9 mouse cellular contexts compared by ENCODE assay signal in genomic region chr4:62454995-62455394, GRCm38 (mm10). TPM values are rescaled to one million over a fixed set of nuclear protein-coding genes. Genes with fewer than 3 reads are reported as not detected.
DNase-seq lines count a peak whose midpoint lies in the region; ATAC-seq and TF ChIP-seq lines count a peak whose summit lies in the region.
"Had no signal": no experiment of that assay in that cellular context is flagged by ENCODE, and none has a peak within 500 bp of the region (broad histone marks: within the 10 kb centered on the region; RNA-seq: fewer than 3 reads in every experiment).

No protein-coding gene starts in this region.

- TF ChIP-seq CTCF in forebrain, postnatal 0 days (IDR thresholded peaks at IDR 0.05; ENCODE audit: low read depth): peak; percentile 62
- peak; percentile 66 for TF ChIP-seq CTCF in liver, postnatal 0 days (IDR thresholded peaks at IDR 0.05; ENCODE audit: low read depth)
- TF ChIP-seq CTCF in stomach, postnatal 0 days (IDR thresholded peaks at IDR 0.05; ENCODE audit: low read depth): peak; percentile 78

- no peak overlapping the region for H3K9ac ChIP-seq in forebrain, postnatal 0 days
- no peak overlapping the region for H3K9ac ChIP-seq in forebrain, embryonic 12.5 days
- H3K9ac ChIP-seq in hindbrain, embryonic 14.5 days: no peak overlapping the region
- H3K9ac ChIP-seq in liver, postnatal 0 days (replicated peaks): no peak overlapping the region
- no peak overlapping the region for H3K9ac ChIP-seq in stomach, postnatal 0 days (ENCODE audit: low read length)

- H3K27me3 ChIP-seq in forebrain, postnatal 0 days (ENCODE audit: insufficient read depth, low read length): no peaks in the 10 kb centered on the region
- H3K27me3 ChIP-seq in forebrain, embryonic 12.5 days: no peaks in the 10 kb centered on the region
- no peaks in the 10 kb centered on the region for H3K27me3 ChIP-seq in hindbrain, embryonic 14.5 days (ENCODE audit: control insufficient read depth, insufficient read depth, low read length)
- H3K27me3 ChIP-seq in liver, postnatal 0 days (ENCODE audit: insufficient read depth, low read length): no peaks in the 10 kb centered on the region
- H3K27me3 ChIP-seq in stomach, postnatal 0 days (ENCODE audit: control insufficient read depth, insufficient read depth, low read length): no peaks in the 10 kb centered on the region

- peaks cover 6% of the 10 kb centered on the region; the same call in 1 of the 2 replicates for H3K36me3 ChIP-seq in forebrain, postnatal 0 days (ENCODE audit: insufficient read depth)
- H3K36me3 ChIP-seq in forebrain, embryonic 12.5 days (replicated peaks): peaks cover 5% of the 10 kb centered on the region
- H3K36me3 ChIP-seq in hindbrain, embryonic 14.5 days (replicated peaks; ENCODE audit: control insufficient read depth, insufficient read depth): 0 out of 2 replicates have a peak, but pooled peaks cover 6% of the 10 kb centered on the region
- H3K36me3 ChIP-seq in liver, postnatal 0 days (replicated peaks; ENCODE audit: insufficient read depth, low read length): no peaks in the 10 kb centered on the region
- H3K36me3 ChIP-seq in stomach, postnatal 0 days (ENCODE audit: control insufficient read depth, insufficient read depth, low read length): no peaks in the 10 kb centered on the region

- no peaks in the 10 kb centered on the region for H3K4me1 ChIP-seq in forebrain, postnatal 0 days (ENCODE audit: insufficient read depth)
- H3K4me1 ChIP-seq in forebrain, embryonic 12.5 days: no peaks in the 10 kb centered on the region
- no peaks in the 10 kb centered on the region for H3K4me1 ChIP-seq in hindbrain, embryonic 14.5 days (replicated peaks; ENCODE audit: control insufficient read depth, insufficient read depth, low read length)
- no peaks in the 10 kb centered on the region for H3K4me1 ChIP-seq in liver, postnatal 0 days (ENCODE audit: insufficient read depth)
- no peaks in the 10 kb centered on the region for H3K4me1 ChIP-seq in stomach, postnatal 0 days (replicated peaks; ENCODE audit: control insufficient read depth, insufficient read depth)

- TF ChIP-seq EP300 in liver, postnatal 0 days (IDR thresholded peaks at IDR 0.05; ENCODE audit: low read depth): no peak
- TF ChIP-seq EP300 in stomach, postnatal 0 days (optimal IDR thresholded peaks at IDR 0.05): no peak

- ATAC-seq in forebrain, postnatal 0 days: 0 out of 2 replicates have a peak, but pooled peaks have one; percentile 16
- no peak for ATAC-seq in forebrain, embryonic 12.5 days (ENCODE audit: low FRiP score)
- ATAC-seq in hindbrain, embryonic 14.5 days (ENCODE audit: low FRiP score): peak; percentile 55; the same call in 1 of the 2 replicates
- no peak for ATAC-seq in liver, postnatal 0 days
- peak; percentile 47; the same call in 1 of the 2 replicates for ATAC-seq in stomach, postnatal 0 days (ENCODE audit: low FRiP score, low TSS enrichment)

- no peaks in the 10 kb centered on the region for H3K9me3 ChIP-seq in forebrain, postnatal 0 days (ENCODE audit: low read length)
- H3K9me3 ChIP-seq in forebrain, embryonic 12.5 days: no peaks in the 10 kb centered on the region
- H3K9me3 ChIP-seq in hindbrain, embryonic 14.5 days (ENCODE audit: control insufficient read depth, low read length): no peaks in the 10 kb centered on the region
- H3K9me3 ChIP-seq in liver, postnatal 0 days (ENCODE audit: low read length): no peaks in the 10 kb centered on the region
- H3K9me3 ChIP-seq in stomach, postnatal 0 days (ENCODE audit: control insufficient read depth, low read length): no peaks in the 10 kb centered on the region

- no peak overlapping the region for H3K27ac ChIP-seq in forebrain, postnatal 0 days (ENCODE audit: low read depth, low read length)
- H3K27ac ChIP-seq in forebrain, embryonic 12.5 days: no peak overlapping the region
- H3K27ac ChIP-seq in hindbrain, embryonic 14.5 days: no peak overlapping the region
- no peak overlapping the region for H3K27ac ChIP-seq in liver, postnatal 0 days (ENCODE audit: low read depth)
- no peak overlapping the region for H3K27ac ChIP-seq in stomach, postnatal 0 days (replicated peaks)

- peak; percentile 56 for DNase-seq in forebrain, postnatal 0 days
- DNase-seq in right cerebral cortex, adult 2 months (ENCODE audit: low spot score in 2 of 2): peak; percentile 44 to 50
- no peak for DNase-seq in right cerebral cortex, adult 18-20 months
- DNase-seq in cerebellum, adult 18-20 months: peak; percentile 41 to 48
- peak; percentile 45 for DNase-seq in hindbrain, embryonic 14.5 days (ENCODE audit: low spot score)
- DNase-seq in liver, postnatal 0 days: peak; percentile 52
- peak; percentile 55 for DNase-seq in stomach, postnatal 0 days (ENCODE audit: low spot score)

- no peak overlapping the region for H3K4me2 ChIP-seq in forebrain, postnatal 0 days (ENCODE audit: low read depth)
- H3K4me2 ChIP-seq in forebrain, embryonic 12.5 days: no peak overlapping the region
- no peak overlapping the region for H3K4me2 ChIP-seq in hindbrain, embryonic 14.5 days (replicated peaks)
- no peak overlapping the region for H3K4me2 ChIP-seq in liver, postnatal 0 days (ENCODE audit: low read depth, low read length)
- H3K4me2 ChIP-seq in stomach, postnatal 0 days (replicated peaks; ENCODE audit: low read depth): no peak overlapping the region

- H3K4me3 ChIP-seq in forebrain, postnatal 0 days (ENCODE audit: low read depth, low read length): no peak overlapping the region
- no peak overlapping the region for H3K4me3 ChIP-seq in forebrain, embryonic 12.5 days (replicated peaks)
- no peak overlapping the region for H3K4me3 ChIP-seq in hindbrain, embryonic 14.5 days (replicated peaks; ENCODE audit: low read length)
- H3K4me3 ChIP-seq in liver, postnatal 0 days (ENCODE audit: low read depth, low read length): no peak overlapping the region
- no peak overlapping the region for H3K4me3 ChIP-seq in stomach, postnatal 0 days (ENCODE audit: low read depth, low read length)

- 63% methylated on average over 5 of the region's 5 CpGs for WGBS in forebrain, postnatal 0 days
- 68% methylated on average over 5 of the region's 5 CpGs for WGBS in forebrain, embryonic 12.5 days
- 70% methylated on average over 5 of the region's 5 CpGs for WGBS in hindbrain, embryonic 14.5 days
- 54% methylated on average over 5 of the region's 5 CpGs for WGBS in liver, postnatal 0 days (ENCODE audit: insufficient replicate concordance)
- WGBS in stomach, postnatal 0 days: 48% methylated on average over 5 of the region's 5 CpGs

RNA-seq across cellular contexts. Expression of gene Wdr31, which starts 15.7 kb away (rescaled TPM):
- 6.8 and 9.5 TPM in 2 replicates for total RNA-seq in forebrain, postnatal 0 days (2014; rRNA removed)
- polyA plus RNA-seq in forebrain, postnatal 0 days (2015; fragmentation: Nextera tagmentation; extraction: Ambion mirVana): 12.6 and 20.0 TPM in 2 replicates
- polyA plus RNA-seq in forebrain, embryonic 12.5 days (2016; fragmentation: Nextera tagmentation; extraction: Ambion mirVana): 11.9 and 14.8 TPM in 2 replicates
- 9.8 and 13.5 TPM in 2 replicates for polyA plus RNA-seq in hindbrain, embryonic 14.5 days (2014; fragmentation: Nextera tagmentation; extraction: Ambion mirVana)
- polyA plus RNA-seq in liver, postnatal 0 days (2015; fragmentation: Nextera tagmentation; extraction: Ambion mirVana): 0.34 and 1.00 TPM in 2 replicates
- polyA plus RNA-seq in stomach, postnatal 0 days (2015; fragmentation: Nextera tagmentation; extraction: Ambion mirVana): 2.3 and 2.7 TPM in 2 replicates

RNA-seq across cellular contexts. Expression of gene Rnf183, which starts 19.9 kb away (rescaled TPM):
- 1.3 TPM in 1 of 2 replicates, not detected in the other for total RNA-seq in forebrain, postnatal 0 days (2014; rRNA removed)
- 0.31 and 0.43 TPM in 2 replicates for polyA plus RNA-seq in forebrain, postnatal 0 days (2015; fragmentation: Nextera tagmentation; extraction: Ambion mirVana)
- not detected in 2 replicates for polyA plus RNA-seq in forebrain, embryonic 12.5 days (2016; fragmentation: Nextera tagmentation; extraction: Ambion mirVana)
- not detected in 2 replicates for polyA plus RNA-seq in hindbrain, embryonic 14.5 days (2014; fragmentation: Nextera tagmentation; extraction: Ambion mirVana)
- polyA plus RNA-seq in liver, postnatal 0 days (2015; fragmentation: Nextera tagmentation; extraction: Ambion mirVana): not detected in 2 replicates
- 0.23 and 0.24 TPM in 2 replicates for polyA plus RNA-seq in stomach, postnatal 0 days (2015; fragmentation: Nextera tagmentation; extraction: Ambion mirVana)
- total RNA-seq: layer of hippocampus, postnatal 36 days had no signal

RNA-seq across cellular contexts. Expression of gene Bspry, which starts 24.9 kb away (rescaled TPM):
- total RNA-seq in forebrain, postnatal 0 days (2014; rRNA removed): 0.15 and 0.86 TPM in 2 replicates
- 0.31 and 0.51 TPM in 2 replicates for polyA plus RNA-seq in forebrain, postnatal 0 days (2015; fragmentation: Nextera tagmentation; extraction: Ambion mirVana)
- 0.92 and 1.3 TPM in 2 replicates for polyA plus RNA-seq in forebrain, embryonic 12.5 days (2016; fragmentation: Nextera tagmentation; extraction: Ambion mirVana)
- polyA plus RNA-seq in hindbrain, embryonic 14.5 days (2014; fragmentation: Nextera tagmentation; extraction: Ambion mirVana): 0.86 and 1.2 TPM in 2 replicates
- 0.18 and 0.26 TPM in 2 replicates for polyA plus RNA-seq in liver, postnatal 0 days (2015; fragmentation: Nextera tagmentation; extraction: Ambion mirVana)
- polyA plus RNA-seq in stomach, postnatal 0 days (2015; fragmentation: Nextera tagmentation; extraction: Ambion mirVana): 32.5 and 38.1 TPM in 2 replicates

RNA-seq across cellular contexts. Expression of gene Prpf4, which starts 46.4 kb away (rescaled TPM):
- total RNA-seq in forebrain, postnatal 0 days (2014; rRNA removed): 17.2 and 20.2 TPM in 2 replicates
- polyA plus RNA-seq in forebrain, postnatal 0 days (2015; fragmentation: Nextera tagmentation; extraction: Ambion mirVana): 9.6 and 13.3 TPM in 2 replicates
- polyA plus RNA-seq in forebrain, embryonic 12.5 days (2016; fragmentation: Nextera tagmentation; extraction: Ambion mirVana): 25.8 and 27.8 TPM in 2 replicates
- 15.0 and 16.1 TPM in 2 replicates for polyA plus RNA-seq in hindbrain, embryonic 14.5 days (2014; fragmentation: Nextera tagmentation; extraction: Ambion mirVana)
- polyA plus RNA-seq in liver, postnatal 0 days (2015; fragmentation: Nextera tagmentation; extraction: Ambion mirVana): 5.5 and 6.2 TPM in 2 replicates
- polyA plus RNA-seq in stomach, postnatal 0 days (2015; fragmentation: Nextera tagmentation; extraction: Ambion mirVana): 7.5 and 7.6 TPM in 2 replicates

RNA-seq across cellular contexts. Expression of gene Cdc26, which starts 46.6 kb away (rescaled TPM):
- total RNA-seq in forebrain, postnatal 0 days (2014; rRNA removed): 51.1 and 79.4 TPM in 2 replicates
- polyA plus RNA-seq in forebrain, postnatal 0 days (2015; fragmentation: Nextera tagmentation; extraction: Ambion mirVana): 81.7 and 85.1 TPM in 2 replicates
- polyA plus RNA-seq in forebrain, embryonic 12.5 days (2016; fragmentation: Nextera tagmentation; extraction: Ambion mirVana): 173 and 178 TPM in 2 replicates
- 83.1 and 95.1 TPM in 2 replicates for polyA plus RNA-seq in hindbrain, embryonic 14.5 days (2014; fragmentation: Nextera tagmentation; extraction: Ambion mirVana)
- 45.5 and 50.7 TPM in 2 replicates for polyA plus RNA-seq in liver, postnatal 0 days (2015; fragmentation: Nextera tagmentation; extraction: Ambion mirVana)
- polyA plus RNA-seq in stomach, postnatal 0 days (2015; fragmentation: Nextera tagmentation; extraction: Ambion mirVana): 83.6 and 91.5 TPM in 2 replicates

Comparison
In these comparisons a context has a peak if more than half of its experiments do, and no peak if none do; other contexts are left out.
1. ATAC-seq: peak in forebrain, postnatal 0 days (single experiment), hindbrain, embryonic 14.5 days (single experiment) and stomach, postnatal 0 days (single experiment); none in forebrain, embryonic 12.5 days (single experiment) and liver, postnatal 0 days (single experiment).
2. RNA of gene Bspry, which starts 24.9 kb away (polyA plus RNA-seq): 32.5 to 38.1 TPM in stomach, postnatal 0 days; 0.92 to 1.3 TPM in forebrain, embryonic 12.5 days, 0.86 to 1.2 TPM in hindbrain, embryonic 14.5 days, 0.31 to 0.51 TPM in forebrain, postnatal 0 days and 0.18 to 0.26 TPM in liver, postnatal 0 days; every median in the first group is over 10 times any median in the second.
3. Peak in every context shown above with its lines, with median percentiles within 50 percentile points of each other: CTCF ChIP-seq.